Mouse (Mus musculus): ENCODE results near the gene Samd8. TPM values are rescaled to one million over a fixed set of nuclear protein-coding genes. Genes with fewer than 3 reads are reported as not detected.

The Samd8 gene
- total RNA-seq (2015) = 10.2 and 13.1 TPM in 2 replicates
- total RNA-seq (2017) = 12.9 and 16.7 TPM in 2 replicates

GRCm38 (mm10) chr14:21750008-21750880, at the start of gene Samd8:
Samd8 (plus strand) TSS chr14:21750531.
- ATAC-seq (ENCODE audit: poor library complexity, severe bottlenecking) = peak; percentile 88

GRCm38 (mm10) chr14:21702691-21703090, 47.6 kb upstream of the Samd8 start:
- no peak for ATAC-seq (ENCODE audit: poor library complexity, severe bottlenecking)

- ATAC-seq (ENCODE audit: poor library complexity, severe bottlenecking) = no peak
These were observed 47.1 kb upstream of the Samd8 start for GRCm38 (mm10) chr14:21703255-21703654.

- ATAC-seq (ENCODE audit: poor library complexity, severe bottlenecking) = peak; percentile 55
These were observed 44.9 kb upstream of the Samd8 start for GRCm38 (mm10) chr14:21705462-21705861.

GRCm38 (mm10) chr14:21706759-21707571, 43.4 kb upstream of the Samd8 start:
- ATAC-seq (ENCODE audit: poor library complexity, severe bottlenecking) = peak; percentile 91

GRCm38 (mm10) chr14:21709545-21709944, 40.8 kb upstream of the Samd8 start:
- no peak for ATAC-seq (ENCODE audit: poor library complexity, severe bottlenecking)

- ATAC-seq (ENCODE audit: poor library complexity, severe bottlenecking) = no peak
These were observed 39.1 kb upstream of the Samd8 start for GRCm38 (mm10) chr14:21711231-21711630.

GRCm38 (mm10) chr14:21714486-21714885, 35.8 kb upstream of the Samd8 start, which contains the start of gene Dupd1:
Dupd1 (minus strand) TSS chr14:21714576.
- no peak for ATAC-seq (ENCODE audit: poor library complexity, severe bottlenecking)

- no peak for ATAC-seq (ENCODE audit: poor library complexity, severe bottlenecking)
These were observed 30.5 kb upstream of the Samd8 start for GRCm38 (mm10) chr14:21719646-21720383.

- ATAC-seq (ENCODE audit: poor library complexity, severe bottlenecking) = no peak
These were observed 29.7 kb upstream of the Samd8 start for GRCm38 (mm10) chr14:21720430-21721205.

- no peak for ATAC-seq (ENCODE audit: poor library complexity, severe bottlenecking)
These were observed 28.2 kb upstream of the Samd8 start for GRCm38 (mm10) chr14:21722021-21722698.

- no peak for ATAC-seq (ENCODE audit: poor library complexity, severe bottlenecking)
These were observed 21.1 kb upstream of the Samd8 start for GRCm38 (mm10) chr14:21729031-21729732.

- no peak for ATAC-seq (ENCODE audit: poor library complexity, severe bottlenecking)
These were observed 20.4 kb upstream of the Samd8 start for GRCm38 (mm10) chr14:21729936-21730335.

GRCm38 (mm10) chr14:21733131-21733905, 17.0 kb upstream of the Samd8 start:
- no peak for ATAC-seq (ENCODE audit: poor library complexity, severe bottlenecking)

- no peak for ATAC-seq (ENCODE audit: poor library complexity, severe bottlenecking)
These were observed 10.0 kb upstream of the Samd8 start for GRCm38 (mm10) chr14:21740345-21740744.

- no peak for ATAC-seq (ENCODE audit: poor library complexity, severe bottlenecking)
These were observed 9.0 kb upstream of the Samd8 start for GRCm38 (mm10) chr14:21741314-21741713.

- peak; percentile 70 for ATAC-seq (ENCODE audit: poor library complexity, severe bottlenecking)
These were observed 8.5 kb upstream of the Samd8 start for GRCm38 (mm10) chr14:21741786-21742185.

GRCm38 (mm10) chr14:21742441-21742840, 7.9 kb upstream of the Samd8 start:
- no peak for ATAC-seq (ENCODE audit: poor library complexity, severe bottlenecking)
